Mouse (Mus musculus): ENCODE measurements around the gene Gm28048.

Gm28048 gene

DNA sequence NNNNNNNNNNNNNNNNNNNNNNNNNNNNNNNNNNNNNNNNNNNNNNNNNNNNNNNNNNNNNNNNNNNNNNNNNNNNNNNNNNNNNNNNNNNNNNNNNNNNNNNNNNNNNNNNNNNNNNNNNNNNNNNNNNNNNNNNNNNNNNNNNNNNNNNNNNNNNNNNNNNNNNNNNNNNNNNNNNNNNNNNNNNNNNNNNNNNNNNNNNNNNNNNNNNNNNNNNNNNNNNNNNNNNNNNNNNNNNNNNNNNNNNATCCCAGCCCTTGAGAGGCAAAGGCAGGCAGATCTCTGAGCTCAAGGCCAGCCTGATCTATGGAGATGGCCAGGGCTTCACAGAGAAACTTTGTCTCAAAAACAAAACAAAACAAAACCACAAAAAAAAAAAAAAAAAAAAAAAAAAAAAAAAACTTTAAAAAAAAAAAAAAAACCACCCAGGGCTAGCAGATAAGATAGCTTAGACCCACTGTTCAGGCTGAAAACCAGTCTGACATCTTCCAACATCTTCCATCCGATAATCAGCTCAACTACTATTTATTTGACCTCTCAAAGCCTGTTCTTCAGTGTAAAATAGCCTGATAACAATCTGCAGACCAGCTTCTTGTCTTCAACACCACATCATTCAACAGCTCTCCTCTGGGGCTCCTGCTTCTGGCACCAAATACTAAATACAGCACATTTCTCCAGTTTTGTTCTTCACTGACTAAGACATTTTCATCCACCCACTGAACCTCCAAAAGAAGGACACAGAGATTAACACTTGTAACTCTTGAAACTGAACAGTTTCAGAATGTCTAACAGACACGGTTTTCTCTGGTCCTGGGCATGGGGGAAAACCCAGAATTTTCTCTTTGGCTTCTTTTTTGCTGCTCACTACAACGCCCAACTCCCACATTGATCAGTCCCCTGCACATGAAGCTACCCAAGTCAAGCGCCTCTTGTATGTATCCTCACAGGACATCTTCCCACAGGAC is 136.9 kb downstream of the Gm28048 start:
- peak; percentile 70 for DNase-seq (ENCODE audit: low read depth, low spot score)

DNA sequence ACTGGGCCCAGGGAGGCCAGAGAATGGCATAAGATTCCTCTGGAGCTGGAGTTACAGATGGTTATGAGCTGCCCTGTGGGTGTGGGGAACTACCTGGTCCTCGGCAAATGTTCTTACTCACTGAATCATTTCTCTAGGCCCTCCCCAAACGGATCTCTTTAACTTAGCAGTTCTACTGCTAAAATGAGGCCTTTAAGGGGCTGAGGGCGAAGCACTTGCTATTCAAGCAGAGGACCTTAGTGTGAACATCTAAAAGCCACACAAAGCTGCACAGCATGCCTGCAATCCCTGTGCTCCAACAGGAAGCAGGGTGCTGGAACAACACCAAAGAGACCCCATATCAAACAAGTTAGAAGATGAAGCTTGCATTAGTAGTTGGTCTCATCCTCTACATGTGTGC is 142.4 kb downstream of the Gm28048 start:
- DNase-seq (ENCODE audit: low read depth, low spot score) = peak; percentile 48

GRCm38 (mm10) chr11:22838361-22838760 is 143.5 kb downstream of the Gm28048 start:
- no peak for DNase-seq (ENCODE audit: low read depth, low spot score)

- peak; percentile 70 for DNase-seq (ENCODE audit: low read depth, low spot score)
These were observed 145.6 kb downstream of the Gm28048 start for GRCm38 (mm10) chr11:22836269-22836668.

DNA sequence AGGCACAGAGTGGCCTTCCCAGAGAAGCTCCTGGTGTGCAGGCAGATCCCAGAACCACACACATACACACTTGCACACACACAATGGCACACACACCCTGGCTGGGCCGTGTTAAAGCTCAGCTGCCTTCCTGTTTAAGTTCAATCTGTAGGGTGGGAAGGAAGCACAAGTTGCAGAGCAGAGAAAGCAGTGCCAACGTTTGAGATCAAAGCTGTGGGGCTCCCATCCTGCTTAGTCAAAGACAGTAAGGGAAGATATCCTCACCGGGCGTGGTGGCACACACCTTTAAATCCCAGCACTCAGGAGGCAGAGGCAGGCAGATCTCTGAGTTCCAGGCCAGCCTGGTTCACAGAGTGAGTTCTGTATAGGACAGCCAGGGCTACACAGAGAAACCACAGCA is 149.3 kb downstream of the Gm28048 start:
- DNase-seq (ENCODE audit: low read depth, low spot score) = peak; percentile 50

GRCm38 (mm10) chr11:22831916-22832315 is 150.0 kb downstream of the Gm28048 start:
- no peak for DNase-seq (ENCODE audit: low read depth, low spot score)

DNA sequence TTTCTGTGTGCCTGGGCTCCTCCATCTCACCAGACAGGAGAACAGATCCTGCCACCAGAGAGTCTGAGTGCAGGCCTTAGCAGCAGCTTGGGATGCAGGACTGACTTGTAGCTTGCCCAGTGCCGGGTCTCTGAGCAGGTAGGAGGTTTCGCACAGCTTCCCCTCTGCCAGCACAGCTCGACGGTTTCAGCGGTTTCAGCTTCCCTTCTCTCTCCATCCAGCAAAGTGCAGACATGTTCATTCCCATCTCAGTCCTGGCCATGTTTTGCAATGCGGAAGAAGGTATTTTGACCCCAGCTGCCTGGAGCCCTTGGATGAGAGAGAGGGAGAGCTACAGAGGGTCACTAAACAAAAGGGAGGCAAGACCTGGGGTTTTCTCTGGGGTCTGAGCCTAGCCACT is 151.2 kb downstream of the Gm28048 start:
- DNase-seq (ENCODE audit: low read depth, low spot score) = no peak

DNA sequence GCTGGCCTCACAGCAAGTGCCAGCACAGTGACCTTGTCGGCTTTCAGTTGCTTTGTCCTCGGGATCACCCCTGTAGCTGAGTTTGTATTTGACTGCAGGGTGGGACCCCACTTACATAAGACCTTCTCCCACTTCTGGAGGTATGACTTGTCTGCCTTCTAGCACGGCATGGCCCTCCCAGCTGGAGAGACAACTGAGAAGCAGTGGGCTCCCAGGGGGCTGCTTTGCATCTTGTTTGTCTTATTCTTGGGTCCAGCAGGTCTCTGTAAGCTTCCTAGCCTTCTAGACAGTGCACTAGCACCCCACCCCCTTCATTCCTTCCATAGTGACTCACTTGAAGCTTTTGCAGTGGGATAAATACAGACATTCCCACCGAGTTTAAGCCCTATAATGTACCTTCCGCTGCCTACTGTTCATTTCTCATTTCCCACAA is 151.7 kb downstream of the Gm28048 start:
- no peak for DNase-seq (ENCODE audit: low read depth, low spot score)

DNA sequence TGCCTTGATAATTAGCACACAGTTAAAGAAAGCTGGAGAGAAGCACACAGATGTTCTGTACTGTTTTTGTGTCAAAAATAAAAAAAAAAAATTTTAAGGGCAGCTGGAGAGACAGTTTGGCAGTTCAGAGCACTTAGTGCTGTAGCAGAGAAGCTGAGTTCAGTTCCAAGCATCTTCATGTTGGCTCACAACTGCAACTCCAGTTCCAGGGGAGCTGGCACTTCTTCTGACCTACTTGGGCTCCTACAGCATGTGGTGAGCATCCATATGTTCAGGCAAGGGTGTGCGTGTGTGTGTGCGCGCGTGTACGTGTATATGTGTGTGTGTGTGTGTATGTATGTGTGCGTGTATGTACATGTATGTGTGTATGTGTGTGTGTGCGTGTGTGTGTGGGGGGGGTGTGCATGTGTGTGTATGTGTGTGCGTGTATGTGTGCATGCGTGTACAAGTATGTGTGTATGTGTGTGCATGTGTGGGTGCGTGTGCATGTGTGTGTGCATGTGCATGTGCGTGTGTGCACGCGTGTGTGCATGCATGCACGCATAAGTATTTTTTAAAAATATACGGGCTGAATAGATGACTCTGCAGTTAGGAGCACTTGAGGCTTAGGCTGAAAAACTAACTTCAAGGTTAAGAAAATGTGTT is 152.8 kb downstream of the Gm28048 start:
- DNase-seq (ENCODE audit: low read depth, low spot score) = no peak

- DNase-seq (ENCODE audit: low read depth, low spot score) = no peak
These were observed 154.3 kb downstream of the Gm28048 start for GRCm38 (mm10) chr11:22827514-22828080.

DNA sequence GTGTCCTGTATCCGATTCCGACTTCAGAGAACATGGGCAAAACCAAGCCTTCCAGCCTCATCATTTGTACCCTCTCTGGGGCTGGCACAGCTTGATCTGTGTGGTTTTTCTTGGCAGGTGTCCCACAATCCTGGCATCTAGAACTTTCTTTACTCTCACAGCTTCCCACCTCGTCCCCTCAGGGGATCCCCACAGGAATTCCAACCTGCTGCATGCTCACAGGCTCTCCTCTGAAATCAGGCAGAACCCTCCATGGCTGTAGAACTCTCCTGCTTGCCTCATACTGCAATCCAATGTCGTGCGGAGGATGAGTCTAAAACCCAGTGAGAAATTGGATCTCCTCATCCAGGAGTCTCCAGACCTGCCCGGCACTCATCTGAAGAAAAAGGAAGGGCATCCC is 155.2 kb downstream of the Gm28048 start:
- no peak for DNase-seq (ENCODE audit: low read depth, low spot score)

GRCm38 (mm10) chr11:22826051-22826450 is 155.8 kb downstream of the Gm28048 start:
- no peak for DNase-seq (ENCODE audit: low read depth, low spot score)

DNA sequence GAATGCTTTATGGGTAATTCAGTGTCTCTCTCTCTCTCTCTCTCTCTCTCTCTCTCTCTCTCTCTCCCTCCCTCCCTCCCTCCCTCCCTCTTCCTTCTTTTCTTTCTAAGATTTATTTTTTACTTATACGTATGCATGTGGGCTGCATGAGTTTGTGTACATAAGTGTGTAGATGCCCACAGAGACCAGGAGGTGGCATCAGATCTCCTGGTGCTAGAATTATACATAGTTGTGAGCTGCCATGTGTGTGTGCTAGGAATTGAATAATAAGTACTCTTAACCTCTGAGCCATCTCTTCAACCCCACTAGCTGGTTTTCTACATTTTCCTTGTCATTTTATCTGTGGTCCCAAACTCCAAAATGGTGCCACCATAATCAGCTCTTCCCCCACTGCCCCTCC is 156.3 kb downstream of the Gm28048 start:
- DNase-seq (ENCODE audit: low read depth, low spot score) = no peak

GRCm38 (mm10) chr11:22824049-22824705 is 157.7 kb downstream of the Gm28048 start:
- DNase-seq (ENCODE audit: low read depth, low spot score) = peak; percentile 40

- no peak for DNase-seq (ENCODE audit: low read depth, low spot score)
These were observed 160.6 kb downstream of the Gm28048 start for GRCm38 (mm10) chr11:22821243-22821642.

- no peak for DNase-seq (ENCODE audit: low read depth, low spot score)
These were observed 163.5 kb downstream of the Gm28048 start for GRCm38 (mm10) chr11:22818371-22818770.

- DNase-seq (ENCODE audit: low read depth, low spot score) = peak; percentile 50
These were observed 166.0 kb downstream of the Gm28048 start for GRCm38 (mm10) chr11:22815877-22816276.

- no peak for DNase-seq (ENCODE audit: low read depth, low spot score)
These were observed 166.7 kb downstream of the Gm28048 start for GRCm38 (mm10) chr11:22815143-22815542.

DNA sequence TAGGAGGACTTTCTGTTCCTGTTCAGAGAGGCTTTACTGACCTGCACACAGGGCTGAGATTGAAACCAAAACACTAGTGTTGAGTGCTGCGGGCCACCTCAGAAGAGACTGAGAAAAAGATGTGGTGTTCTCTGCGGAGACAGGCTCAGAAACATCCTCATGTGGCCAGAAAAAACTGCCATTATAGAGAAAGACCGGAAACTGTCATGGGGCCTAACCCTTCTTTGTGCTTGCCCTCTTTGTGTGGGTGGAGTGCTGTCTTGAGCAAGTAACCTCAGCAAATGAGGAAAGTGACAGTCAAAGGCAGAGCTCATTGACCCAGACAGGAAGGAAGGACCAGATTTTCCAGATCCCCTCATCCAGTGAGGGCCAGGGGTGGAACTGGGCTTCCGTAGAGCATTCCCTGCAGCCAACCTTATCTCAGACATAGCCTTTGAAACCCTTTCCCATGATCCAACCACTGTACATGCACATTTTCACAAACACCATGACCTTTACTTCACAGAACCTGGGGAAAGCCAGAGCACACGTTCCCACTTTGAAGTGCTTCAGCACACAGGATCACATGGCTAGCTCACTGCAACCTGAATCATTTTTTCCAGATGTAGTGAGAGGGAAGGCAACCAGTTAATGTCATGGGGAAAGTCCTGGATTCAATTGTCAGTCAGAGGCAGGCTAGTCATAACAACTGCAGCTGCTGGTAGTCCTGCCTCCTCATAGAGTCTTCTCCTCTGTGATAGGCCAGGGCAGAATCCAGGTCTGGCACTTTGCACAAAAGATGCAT is 167.8 kb downstream of the Gm28048 start:
- peak; percentile 84 for DNase-seq (ENCODE audit: low read depth, low spot score)

DNA sequence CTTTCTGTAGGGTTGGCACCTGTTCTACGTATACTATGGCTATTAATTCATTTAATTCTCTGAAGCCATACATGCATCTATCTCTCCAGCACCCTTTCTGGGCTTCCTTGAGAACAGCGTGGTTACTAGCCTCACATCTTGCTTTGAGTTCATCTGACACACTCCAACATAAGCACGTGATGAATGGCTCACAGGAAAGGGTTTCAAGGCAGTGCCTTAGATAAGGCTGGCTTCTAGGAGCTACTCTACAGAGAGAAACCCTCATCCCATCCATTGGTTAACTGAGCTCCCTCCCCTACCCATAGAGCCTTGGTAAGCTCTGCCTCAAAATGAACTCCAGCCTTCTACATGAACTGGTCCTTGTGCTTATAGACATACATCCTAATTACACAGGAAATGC is 168.5 kb downstream of the Gm28048 start:
- DNase-seq (ENCODE audit: low read depth, low spot score) = peak; percentile 59

- no peak for DNase-seq (ENCODE audit: low read depth, low spot score)
These were observed 170.5 kb downstream of the Gm28048 start for GRCm38 (mm10) chr11:22811413-22811812.
